Mouse (Mus musculus) liver, adult 2 months (tissue): ENCODE results near the gene Gm28042. TPM values are rescaled to one million over a fixed set of nuclear protein-coding genes. Genes with fewer than 3 reads are reported as not detected.

Experiments used
- DNase-seq: peaks from one replicate; pipeline ENCODE4 v3.0.0-alpha.2; 2011; ENCODE audit warnings: low read depth, low spot score; ENCODE audit errors: extremely low read depth
- H3K27ac ChIP-seq: fragments of 200-500 bp; replicated peaks from 2 replicates; pipeline ENCODE4 v1.5.1; 2012; ENCODE audit warnings: low read depth, mild to moderate bottlenecking, control low read depth, inconsistent platforms, low read length; ENCODE audit not compliant: insufficient read depth
- H3K27me3 ChIP-seq: fragments of 200-500 bp; 2 replicates; pipeline ENCODE4 v1.6.1; 2012; ENCODE audit warnings: mild to moderate bottlenecking, moderate library complexity, low read length, inconsistent platforms; ENCODE audit not compliant: control insufficient read depth, insufficient read depth
- H3K36me3 ChIP-seq: fragments of 200-500 bp; 2 replicates; pipeline ENCODE4 v1.6.1; 2012; ENCODE audit warnings: low read length, inconsistent platforms; ENCODE audit not compliant: control insufficient read depth, insufficient read depth
- H3K4me1 ChIP-seq: fragments of 200-500 bp; 2 replicates; pipeline ENCODE4 v1.6.1; 2011; ENCODE audit warnings: low read length; ENCODE audit not compliant: control insufficient read depth, insufficient read depth
- H3K4me3 ChIP-seq: fragments of 200-500 bp; 2 replicates; pipeline ENCODE4 v1.5.1; 2011; ENCODE audit warnings: low read depth, mild to moderate bottlenecking, control low read depth, low read length, moderate library complexity; ENCODE audit not compliant: insufficient read depth
- H3K79me2 ChIP-seq: fragments of 200-500 bp; 2 replicates; pipeline ENCODE4 v1.6.1; 2012; ENCODE audit warnings: inconsistent platforms, mild to moderate bottlenecking, low read length, moderate library complexity; ENCODE audit not compliant: control insufficient read depth, insufficient read depth
- H3K9ac ChIP-seq: fragments of 200-500 bp; 2 replicates; pipeline ENCODE4 v1.6.1; 2012; ENCODE audit warnings: low read depth, mild to moderate bottlenecking, control low read depth, inconsistent platforms, low read length
- CTCF ChIP-seq: fragments of 200-500 bp; IDR thresholded peaks from 2 replicates; pipeline ENCODE4 v1.5.1; 2011; ENCODE audit warnings: low read depth, low read length, control low read depth
- POLR2A ChIP-seq: fragments of 200-500 bp; IDR thresholded peaks from 2 replicates; pipeline ENCODE4 v1.6.1; 2011; ENCODE audit warnings: low read length, control low read depth; ENCODE audit not compliant: insufficient read depth; ENCODE audit errors: extremely low read depth
- WGBS: fragments of 180-500 bp; shearing (Covaris S2); methylation state at CpG from one replicate; pipeline ENCODE4 v1.1.7; 2018; 5-methylcytosine and 5-hydroxymethylcytosine counted together
- polyA plus RNA-seq: library from polyadenylated mRNA; depleted of rRNA; stranded (reverse); fragments of >200 nt; gene quantifications from 2 replicates; pipeline ENCODE4 v1.2.3, GENCODE M21; 2012; rRNA removed
- total RNA-seq: library from RNA; depleted of rRNA; stranded (reverse); fragments of >200 nt; gene quantifications from 2 replicates; pipeline ENCODE4 v1.2.3, GENCODE M21; 2014; rRNA removed

Gm28042 gene
- total and polyA plus RNA-seq, 2 experiments = 0.91 to 1.5 TPM

GRCm38 (mm10) chr2:120090979-120091378 lies 63.7 kb downstream of the Gm28042 start:
- TF ChIP-seq POLR2A = no peak
- no peak for TF ChIP-seq CTCF
- Histone ChIP-seq H3K79me2 (no peaks in the 10 kb centered on the region), H3K27me3 (no peaks in the 10 kb centered on the region), H3K36me3 (no peaks in the 10 kb centered on the region), H3K4me3 (no peak overlapping the region), H3K4me1 (no peaks in the 10 kb centered on the region), H3K27ac (no peak overlapping the region), H3K9ac (no peak overlapping the region)
- WGBS = 94% methylated on average over 17 of the region's 17 CpGs
- no peak for DNase-seq

Other genes starting within 250 kb of the Gm28042 start
- gene Rpap1, start 240.0 kb upstream of the Gm28042 start, total RNA-seq = 2.4 and 3.3 TPM in 2 replicates
- gene Rpap1, start 240.0 kb upstream of the Gm28042 start, polyA plus RNA-seq = 6.2 and 10.5 TPM in 2 replicates
- gene Tyro3, start 229.8 kb upstream of the Gm28042 start, total RNA-seq = 0.18 and 0.34 TPM in 2 replicates
- gene Tyro3, start 229.8 kb upstream of the Gm28042 start, polyA plus RNA-seq = 0.14 and 0.39 TPM in 2 replicates
- gene Mga, start 130.3 kb upstream of the Gm28042 start, total RNA-seq = 22.0 and 30.4 TPM in 2 replicates
- gene Mga, start 130.3 kb upstream of the Gm28042 start, polyA plus RNA-seq = 5.5 and 7.0 TPM in 2 replicates
- gene Mapkbp1, start 54.8 kb upstream of the Gm28042 start, total RNA-seq = 2.9 and 3.3 TPM in 2 replicates
- 2.2 and 4.6 TPM in 2 replicates for gene Mapkbp1, start 54.8 kb upstream of the Gm28042 start, polyA plus RNA-seq
- 1.7 and 2.8 TPM in 2 replicates for gene Jmjd7, start within 50 bp of the Gm28042 start, total RNA-seq
- gene Jmjd7, start within 50 bp of the Gm28042 start, polyA plus RNA-seq = 4.6 and 6.5 TPM in 2 replicates
- 0.37 and 1.7 TPM in 2 replicates for gene Pla2g4b, start 5.9 kb downstream of the Gm28042 start, total RNA-seq
- gene Pla2g4b, start 5.9 kb downstream of the Gm28042 start, polyA plus RNA-seq = 2.0 and 2.4 TPM in 2 replicates
- 5.4 and 7.4 TPM in 2 replicates for gene Ehd4, start 127.1 kb downstream of the Gm28042 start, total RNA-seq
- 2.7 and 2.9 TPM in 2 replicates for gene Ehd4, start 127.1 kb downstream of the Gm28042 start, polyA plus RNA-seq
- gene Pla2g4e, start 217.8 kb downstream of the Gm28042 start, total RNA-seq = not detected in 2 replicates
- gene Pla2g4e, start 217.8 kb downstream of the Gm28042 start, polyA plus RNA-seq = not detected in 2 replicates